Mouse (Mus musculus): ENCODE results near the gene Rasgrp4. TPM values are rescaled to one million over a fixed set of nuclear protein-coding genes. Genes with fewer than 3 reads are reported as not detected.
A peak's percentile ranks its signal among the peaks of the same experiment; 100 is the strongest.
"Not testable (repeated sequence)": the region's sequence is repeated elsewhere in the genome, so short reads cannot be mapped to it uniquely, and the experiment has no call there.

Gene Rasgrp4
- polyA plus RNA-seq, 1 experiment from 2014 or later: 0.71 TPM

- Histone ChIP-seq H3K36me3 (no peaks in the 10 kb centered on the region), H3K27me3 (peaks cover 22% of the 10 kb centered on the region), H3K4me1 (peaks cover 8% of the 10 kb centered on the region; the same call in 1 of the 2 replicates), H3K4me2 (replicated peaks) (no peak overlapping the region), H3K9me3 (no peaks in the 10 kb centered on the region), H3K4me3 (no peak overlapping the region), H3K9ac (replicated peaks) (no peak overlapping the region), H3K27ac (replicated peaks) (no peak overlapping the region)
- 65% methylated on average over 5 of the region's 5 CpGs for WGBS
- ATAC-seq (ENCODE audit: low FRiP score, low read depth): no peak
Observed at GRCm38 (mm10) chr7:29123531-29124358, 10.9 kb upstream of the Rasgrp4 start.

GRCm38 (mm10) chr7:29124970-29125369 lies 9.7 kb upstream of the Rasgrp4 start, which contains the start of gene Ryr1:
Gene Ryr1, minus strand, starts transcription at chr7:29125179.
- peak within 1 kb of the TSS; percentile 66 for H3K4me2 ChIP-seq (replicated peaks)
- peaks cover 22% of the 10 kb centered on the region for H3K27me3 ChIP-seq
- H3K4me1 ChIP-seq: peaks cover 8% of the 10 kb centered on the region; the same call in 1 of the 2 replicates
- peak within 1 kb of the TSS; percentile 59 for H3K9ac ChIP-seq (replicated peaks)
- 3% methylated on average over 16 of the region's 16 CpGs for WGBS
- H3K36me3 ChIP-seq: no peaks in the 10 kb centered on the region
- H3K4me3 ChIP-seq: peak within 1 kb of the TSS; percentile 39
- no peak within 1 kb of the TSS for H3K27ac ChIP-seq (replicated peaks)
- no peaks in the 10 kb centered on the region for H3K9me3 ChIP-seq
- peak; percentile 69; the same call in 1 of the 2 replicates for ATAC-seq (ENCODE audit: low FRiP score, low read depth)

DNA sequence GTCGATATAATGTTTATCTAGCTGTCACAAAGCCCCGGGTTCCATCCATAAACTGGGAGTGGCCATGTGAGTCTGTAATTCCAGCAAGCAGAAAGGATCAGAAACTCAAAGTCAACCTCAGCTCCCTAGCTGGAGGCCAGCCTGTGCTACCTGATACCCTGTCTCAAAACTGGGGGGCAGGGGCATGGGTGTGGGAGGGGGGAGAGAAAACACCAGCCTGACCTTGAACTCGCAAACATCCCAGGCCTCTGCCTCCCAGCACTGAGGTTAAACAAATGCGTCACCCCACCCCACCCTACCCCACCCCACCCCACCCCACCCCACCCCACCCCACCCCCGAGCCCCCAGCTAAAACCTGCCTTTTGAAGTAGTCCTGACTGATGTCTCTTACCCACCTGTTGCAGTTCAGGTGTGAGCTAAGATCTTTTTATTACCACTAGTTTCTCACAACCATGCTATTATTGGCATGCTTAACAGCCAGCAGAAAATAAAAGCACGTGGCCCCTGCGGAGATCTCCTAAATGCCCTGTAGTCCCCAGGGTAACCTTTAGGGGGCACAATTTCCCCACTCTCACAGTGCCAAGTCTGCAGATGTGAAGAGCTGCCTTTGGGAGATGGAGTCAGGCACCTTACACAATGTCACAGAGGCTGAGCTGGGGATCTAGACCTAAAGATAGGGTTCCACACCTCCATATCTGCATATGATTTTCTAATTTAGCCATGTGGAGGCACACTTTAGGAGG lies 8.3 kb upstream of the Rasgrp4 start:
- H3K4me2 ChIP-seq (replicated peaks): no peak overlapping the region
- H3K4me1 ChIP-seq: peaks cover 8% of the 10 kb centered on the region; the same call in 1 of the 2 replicates
- no peaks in the 10 kb centered on the region for H3K9me3 ChIP-seq
- no peak for ATAC-seq (ENCODE audit: low FRiP score, low read depth)
- no peaks in the 10 kb centered on the region for H3K36me3 ChIP-seq
- WGBS: 36% methylated on average over 7 of the region's 7 CpGs
- no peak overlapping the region for H3K9ac ChIP-seq (replicated peaks)
- peaks cover 22% of the 10 kb centered on the region for H3K27me3 ChIP-seq
- H3K27ac ChIP-seq (replicated peaks): no peak overlapping the region
- no peak overlapping the region for H3K4me3 ChIP-seq

DNA sequence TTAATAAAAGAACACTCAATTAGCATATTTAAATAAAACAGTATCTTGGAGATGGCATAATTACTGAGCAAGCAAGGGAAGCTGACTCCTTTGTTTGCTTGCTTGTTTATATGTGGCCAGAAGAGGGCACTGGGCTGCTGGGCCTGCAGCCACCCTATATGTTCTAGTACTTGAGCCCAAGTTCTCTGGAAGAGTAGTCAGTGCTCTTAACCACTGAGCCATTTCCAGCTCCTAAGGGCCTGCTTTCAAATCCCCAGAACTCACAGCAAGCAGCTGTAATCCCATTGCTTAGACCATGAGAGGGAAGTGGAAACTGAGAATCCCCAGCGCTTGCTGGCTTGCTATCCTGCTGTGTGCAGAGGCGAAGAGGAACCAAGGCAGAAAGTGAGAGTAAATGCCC lies 5.9 kb upstream of the Rasgrp4 start:
- Histone ChIP-seq H3K9ac (replicated peaks) (no peak overlapping the region), H3K9me3 (no peaks in the 10 kb centered on the region), H3K36me3 (no peaks in the 10 kb centered on the region), H3K4me3 (no peak overlapping the region), H3K27ac (replicated peaks) (no peak overlapping the region), H3K4me1 (peaks cover 8% of the 10 kb centered on the region; the same call in 1 of the 2 replicates), H3K27me3 (peaks cover 19% of the 10 kb centered on the region), H3K4me2 (replicated peaks) (no peak overlapping the region)
- 35% methylated on average over 2 of the region's 2 CpGs for WGBS
- no peak for ATAC-seq (ENCODE audit: low FRiP score, low read depth)

GRCm38 (mm10) chr7:29134230-29134629 lies 421 bp upstream of the Rasgrp4 start:
- H3K27ac ChIP-seq (replicated peaks): no peak overlapping the region
- no peak for ATAC-seq (ENCODE audit: low FRiP score, low read depth)
- no peaks in the 10 kb centered on the region for H3K9me3 ChIP-seq
- H3K27me3 ChIP-seq: peaks cover 30% of the 10 kb centered on the region
- WGBS: 6% methylated on average over 3 of the region's 4 CpGs
- H3K36me3 ChIP-seq: no peaks in the 10 kb centered on the region
- H3K4me2 ChIP-seq (replicated peaks): peak overlapping the region; percentile 57
- H3K9ac ChIP-seq (replicated peaks): peak overlapping the region; percentile 43
- peak overlapping the region; percentile 30 for H3K4me3 ChIP-seq
- peaks cover 9% of the 10 kb centered on the region; the same call in 1 of the 2 replicates for H3K4me1 ChIP-seq

- 44% methylated on average over 16 of the region's 16 CpGs for WGBS
- ATAC-seq (ENCODE audit: low FRiP score, low read depth): no peak
- H3K4me1 ChIP-seq: peaks cover 9% of the 10 kb centered on the region; the same call in 1 of the 2 replicates
- H3K27ac ChIP-seq (replicated peaks): no peak overlapping the region
- no peak overlapping the region for H3K9ac ChIP-seq (replicated peaks)
- no peaks in the 10 kb centered on the region for H3K9me3 ChIP-seq
- H3K27me3 ChIP-seq: peaks cover 30% of the 10 kb centered on the region
- no peak overlapping the region for H3K4me2 ChIP-seq (replicated peaks)
- H3K36me3 ChIP-seq: no peaks in the 10 kb centered on the region
- H3K4me3 ChIP-seq: no peak overlapping the region
Observed at GRCm38 (mm10) chr7:29137429-29137828, 2.8 kb downstream of the Rasgrp4 start.

DNA sequence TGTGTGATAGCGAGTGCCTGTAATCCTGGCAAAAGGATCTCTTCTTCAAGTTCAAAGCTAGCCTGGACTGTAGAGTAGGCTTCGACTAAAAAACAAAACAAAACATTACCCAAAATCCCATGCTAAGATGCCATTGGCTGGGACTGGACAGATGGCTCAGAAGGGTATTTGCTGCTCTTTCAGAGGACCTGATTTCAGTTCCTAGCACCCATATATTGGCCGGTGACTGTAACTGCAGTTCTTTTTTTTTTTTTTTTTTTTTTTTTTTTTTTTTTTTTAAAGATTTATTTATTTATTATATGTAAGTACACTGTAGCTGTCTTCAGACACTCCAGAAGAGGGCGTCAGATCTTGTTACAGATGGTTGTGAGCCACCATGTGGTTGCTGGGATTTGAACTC lies 4.6 kb downstream of the Rasgrp4 start:
- WGBS: 87% methylated on average over 3 of the region's 4 CpGs
- not testable (repeated sequence) for ATAC-seq (ENCODE audit: low FRiP score, low read depth); H3K36me3 ChIP-seq; H3K4me1 ChIP-seq; H3K4me3 ChIP-seq; H3K9ac ChIP-seq (replicated peaks); H3K27ac ChIP-seq (replicated peaks); H3K4me2 ChIP-seq (replicated peaks); H3K9me3 ChIP-seq
- peaks cover 30% of the 10 kb centered on the region for H3K27me3 ChIP-seq

DNA sequence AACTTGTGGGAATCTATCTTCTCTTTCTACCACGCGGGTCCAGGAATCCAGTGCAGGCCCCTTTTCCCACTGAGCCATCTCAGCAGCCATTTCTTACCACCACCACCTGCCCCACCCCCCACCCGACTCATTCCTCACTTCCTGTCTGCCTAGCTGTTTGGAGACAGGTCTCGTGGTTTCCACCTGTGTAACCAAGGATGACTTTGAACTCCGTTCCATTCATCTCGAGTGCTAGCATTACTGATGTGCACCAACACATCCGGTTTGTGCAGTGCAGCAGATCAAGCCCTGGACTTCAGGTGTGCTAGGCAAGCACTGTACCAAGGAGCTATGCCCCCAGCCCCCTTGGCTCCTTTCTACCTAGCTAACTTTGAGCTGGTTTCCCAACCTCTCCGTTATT lies 6.8 kb downstream of the Rasgrp4 start:
- no peak overlapping the region for H3K9ac ChIP-seq (replicated peaks)
- H3K4me1 ChIP-seq: no peaks in the 10 kb centered on the region
- H3K27me3 ChIP-seq: peaks cover 11% of the 10 kb centered on the region
- no peak overlapping the region for H3K4me2 ChIP-seq (replicated peaks)
- H3K4me3 ChIP-seq: no peak overlapping the region
- no peaks in the 10 kb centered on the region for H3K9me3 ChIP-seq
- no peaks in the 10 kb centered on the region for H3K36me3 ChIP-seq
- no peak overlapping the region for H3K27ac ChIP-seq (replicated peaks)
- ATAC-seq (ENCODE audit: low FRiP score, low read depth): no peak
- 90% methylated on average over 8 of the region's 8 CpGs for WGBS

- Histone ChIP-seq H3K4me2 (replicated peaks) (no peak overlapping the region), H3K36me3 (no peaks in the 10 kb centered on the region), H3K9ac (replicated peaks) (no peak overlapping the region), H3K27ac (replicated peaks) (no peak overlapping the region), H3K9me3 (no peaks in the 10 kb centered on the region), H3K4me3 (no peak overlapping the region), H3K4me1 (no peaks in the 10 kb centered on the region), H3K27me3 (no peaks in the 10 kb centered on the region)
- WGBS: 90% methylated on average over 4 of the region's 4 CpGs
- ATAC-seq (ENCODE audit: low FRiP score, low read depth): no peak
Observed at GRCm38 (mm10) chr7:29144006-29144405, 9.4 kb downstream of the Rasgrp4 start.

DNA sequence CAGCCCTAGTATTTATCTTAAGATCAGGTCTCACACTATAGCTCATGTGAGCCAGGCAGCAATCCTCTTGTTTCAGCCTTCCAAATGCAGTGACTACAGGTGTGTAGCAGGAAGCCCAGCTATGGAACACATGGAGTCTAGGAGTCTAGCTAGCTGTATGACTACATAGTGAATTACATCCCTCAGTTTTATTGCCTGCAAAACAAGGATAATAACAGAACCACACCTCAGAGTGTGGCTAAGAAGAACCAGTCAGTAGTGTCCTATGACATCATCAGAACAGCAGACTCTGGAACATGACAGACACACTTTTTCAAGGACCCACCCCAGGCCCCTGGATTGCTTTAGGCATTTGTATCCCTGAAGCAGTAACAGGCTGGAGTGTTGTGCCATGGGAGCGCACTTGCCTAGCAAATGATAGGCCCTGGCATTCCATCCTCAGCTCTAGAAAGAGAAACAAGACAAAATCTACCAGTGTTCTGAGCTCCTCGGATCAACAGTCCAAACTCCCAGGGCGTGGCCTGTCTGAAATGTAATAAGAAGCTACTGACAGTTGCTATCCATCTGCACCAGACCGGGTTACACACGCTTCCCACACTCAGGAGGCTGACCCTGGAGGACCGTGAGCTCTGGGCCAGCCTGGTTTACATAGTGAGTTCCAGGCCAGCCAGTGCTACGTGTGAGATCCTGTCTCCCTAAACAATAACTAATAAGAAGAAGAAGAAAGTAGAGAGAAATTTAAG lies 12.1 kb downstream of the Rasgrp4 start:
- no peak overlapping the region for H3K27ac ChIP-seq (replicated peaks)
- 83% methylated on average over 7 of the region's 7 CpGs for WGBS

DNA sequence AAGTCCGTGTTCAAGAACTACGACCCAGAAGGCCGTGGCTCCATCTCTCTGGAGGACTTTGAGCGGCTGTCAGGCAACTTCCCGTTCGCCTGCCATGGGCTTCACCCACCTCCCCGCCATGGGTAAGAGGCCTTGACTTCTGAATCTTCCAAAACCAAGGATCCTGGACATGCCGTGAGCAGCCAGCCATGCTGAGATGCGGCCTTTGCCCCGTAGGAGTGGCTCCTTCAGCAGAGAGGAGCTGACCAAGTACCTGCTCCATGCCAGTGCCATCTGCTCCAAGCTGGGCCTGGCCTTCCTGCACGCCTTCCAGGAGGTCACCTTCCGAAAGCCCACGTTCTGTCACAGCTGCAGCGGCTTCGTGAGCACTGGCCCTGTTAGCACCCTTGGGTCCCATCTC lies 14.1 kb downstream of the Rasgrp4 start:
- Histone ChIP-seq H3K4me3 (no peak overlapping the region), H3K9me3 (no peaks in the 10 kb centered on the region), H3K36me3 (no peaks in the 10 kb centered on the region), H3K27me3 (no peaks in the 10 kb centered on the region; the same call in 1 of the 2 replicates), H3K4me1 (no peaks in the 10 kb centered on the region), H3K27ac (replicated peaks) (no peak overlapping the region), H3K9ac (replicated peaks) (no peak overlapping the region), H3K4me2 (replicated peaks) (no peak overlapping the region)
- 93% methylated on average over 15 of the region's 15 CpGs for WGBS
- no peak for ATAC-seq (ENCODE audit: low FRiP score, low read depth)

More for the DNA sequence above, 12.1 kb downstream of the Rasgrp4 start:
- no peak for ATAC-seq (ENCODE audit: low FRiP score, low read depth)
- H3K9me3 ChIP-seq: no peaks in the 10 kb centered on the region
- H3K27me3 ChIP-seq: no peaks in the 10 kb centered on the region; the same call in 1 of the 2 replicates
- H3K4me2 ChIP-seq (replicated peaks): no peak overlapping the region
- no peak overlapping the region for H3K4me3 ChIP-seq
- H3K36me3 ChIP-seq: no peaks in the 10 kb centered on the region
- H3K4me1 ChIP-seq: no peaks in the 10 kb centered on the region
- H3K9ac ChIP-seq (replicated peaks): no peak overlapping the region
